13 mouse cellular contexts compared by ENCODE assay signal in genomic region chr2:163459380-163459779, GRCm38 (mm10). TPM values are rescaled to one million over a fixed set of nuclear protein-coding genes. Genes with fewer than 3 reads are reported as not detected.
DNase-seq lines count a peak whose midpoint lies in the region; ATAC-seq and TF ChIP-seq lines count a peak whose summit lies in the region.
"Had no signal": no experiment of that assay in that cellular context is flagged by ENCODE, and none has a peak within 500 bp of the region (broad histone marks: within the 10 kb centered on the region; RNA-seq: fewer than 3 reads in every experiment).

No protein-coding gene starts in this region.

- H3K4me2 ChIP-seq in forebrain, embryonic 16.5 days (ENCODE audit: low read length) = peak overlapping the region; percentile 29

- ATAC-seq in forebrain, embryonic 16.5 days = peak; percentile 69
- ATAC-seq in megakaryocyte progenitor cell, adult 5-6 weeks (replicated peaks; ENCODE audit: poor library complexity) = peak; percentile 7; the same call in 1 of the 2 replicates

- peak; percentile 95 for DNase-seq in heart, adult 11 months
- DNase-seq in heart, adult 8-10 months (ENCODE audit: low spot score) = no peak
- DNase-seq in MEL (ENCODE audit: low read depth, low spot score) = peak; percentile 39
- no peak for DNase-seq in thymus, postnatal 4 days
- DNase-seq in left cerebral cortex, postnatal 14 days (ENCODE audit: low spot score in 2 of 2) = no peak
- DNase-seq in spleen, postnatal 4 days (ENCODE audit: low spot score in 2 of 2) = no peak
- DNase-seq: kidney, adult 2 months; thymus, postnatal 36 days had no signal

- H3K4me3 ChIP-seq in MEL (ENCODE audit: control insufficient read depth in 1 of 2, insufficient read depth in 1 of 2, low read depth in 2 of 2, low read length in 2 of 2) = peak overlapping the region in 1 of 2 experiments; percentile 16; a peak in 1 of 4 replicates
- H3K4me3 ChIP-seq in forebrain, embryonic 16.5 days (replicated peaks; ENCODE audit: low read length) = peak overlapping the region; percentile 12; the same call in 1 of the 2 replicates

- TF ChIP-seq CTCF in MEL (IDR thresholded peaks at IDR 0.05 in 2 of 3, conservative IDR thresholded peaks at IDR 0.05 in 1 of 3; ENCODE audit: control insufficient read depth in 1 of 3, insufficient read depth in 1 of 3, low read depth in 2 of 3, low read length in 3 of 3, poor library complexity in 1 of 3, severe bottlenecking in 1 of 3) = no peak

- 48% methylated on average over 10 of the region's 10 CpGs for WGBS in forebrain, embryonic 16.5 days

- H3K9me3 ChIP-seq in MEL (replicated peaks; ENCODE audit: insufficient read depth, low read length) = no peaks in the 10 kb centered on the region
- H3K9me3 ChIP-seq in forebrain, embryonic 16.5 days (ENCODE audit: control insufficient read depth, low read length) = no peaks in the 10 kb centered on the region

- no peak overlapping the region for H3K9ac ChIP-seq in MEL (ENCODE audit: control insufficient read depth, low read depth, low read length, poor library complexity, severe bottlenecking)
- peak overlapping the region; percentile 35; the same call in 1 of the 2 replicates for H3K9ac ChIP-seq in forebrain, embryonic 16.5 days (replicated peaks; ENCODE audit: low read depth, low read length)
- H3K9ac ChIP-seq: liver, embryonic 14.5 days had no signal

- intact Hi-C loops in left cerebral cortex, postnatal 14 days (cut with DNase I) = no loop called here

- no peak for TF ChIP-seq EP300 in MEL (IDR thresholded peaks at IDR 0.05; ENCODE audit: low read depth in 1 of 2, low read length in 2 of 2)

- TF ChIP-seq RAD21 in MEL (IDR thresholded peaks at IDR 0.05; ENCODE audit: low read depth, low read length) = no peak

- no peaks in the 10 kb centered on the region for H3K79me2 ChIP-seq in MEL (ENCODE audit: control insufficient read depth, insufficient read depth, low read length, poor library complexity)

- H3K27me3 ChIP-seq in MEL (ENCODE audit: control insufficient read depth in 1 of 2, insufficient read depth in 2 of 2, low read length in 2 of 2) = peaks cover 0 to under 1% of the 10 kb centered on the region in 2 experiments; a peak in 2 of 4 replicates
- no peaks in the 10 kb centered on the region for H3K27me3 ChIP-seq in forebrain, embryonic 16.5 days (replicated peaks; ENCODE audit: control insufficient read depth, insufficient read depth, low read length)

- H3K36me3 ChIP-seq in MEL (ENCODE audit: control insufficient read depth in 1 of 2, insufficient read depth in 2 of 2, low read length in 2 of 2) = peaks cover 0 to 3% of the 10 kb centered on the region in 2 experiments; a peak in 2 of 4 replicates
- H3K36me3 ChIP-seq in forebrain, embryonic 16.5 days (ENCODE audit: control insufficient read depth, insufficient read depth) = peaks cover 6% of the 10 kb centered on the region

- no peak overlapping the region for H3K27ac ChIP-seq in MEL (ENCODE audit: control insufficient read depth, low read depth, low read length)
- no peak overlapping the region for H3K27ac ChIP-seq in forebrain, embryonic 16.5 days (ENCODE audit: low read length)
- H3K27ac ChIP-seq: liver, embryonic 14.5 days had no signal

- TF ChIP-seq POLR2A in MEL (IDR thresholded peaks at IDR 0.05; ENCODE audit: control insufficient read depth in 1 of 2, insufficient read depth in 1 of 2, low read depth in 1 of 2, low read length in 2 of 2, poor library complexity in 1 of 2) = no peak

- peaks cover 0 to 17% of the 10 kb centered on the region in 2 experiments; a peak in 2 of 4 replicates for H3K4me1 ChIP-seq in MEL (ENCODE audit: control insufficient read depth in 1 of 2, insufficient read depth in 2 of 2, low read length in 2 of 2)
- peaks cover 7% of the 10 kb centered on the region for H3K4me1 ChIP-seq in forebrain, embryonic 16.5 days (replicated peaks; ENCODE audit: control insufficient read depth, insufficient read depth, low read length)

TF ChIP-seq in MEL, 35 proteins besides CTCF, POLR2A, EP300 and RAD21:
- TF ChIP-seq MAZ (IDR thresholded peaks at IDR 0.05; ENCODE audit: low read depth, low read length) (no peak), HCFC1 (IDR thresholded peaks at IDR 0.05; ENCODE audit: low read depth, low read length) (no peak), USF1 (IDR thresholded peaks at IDR 0.05; ENCODE audit: low read depth, low read length) (no peak), MYC (IDR thresholded peaks at IDR 0.05; ENCODE audit: low read depth, low read length) (no peak), TCF12 (IDR thresholded peaks at IDR 0.05; ENCODE audit: low read depth, low read length) (no peak), POLR2AphosphoS5 (IDR thresholded peaks at IDR 0.05; ENCODE audit: borderline replicate concordance, low read depth, low read length) (no peak), MYB (IDR thresholded peaks at IDR 0.05; ENCODE audit: low read depth, low read length) (no peak), ELF1 (IDR thresholded peaks at IDR 0.05; ENCODE audit: low read depth, low read length) (no peak), MAFK (IDR thresholded peaks at IDR 0.05; ENCODE audit: borderline replicate concordance, low read depth, low read length) (no peak), MAX (IDR thresholded peaks at IDR 0.05; ENCODE audit: low read length) (no peak), CHD1 (IDR thresholded peaks at IDR 0.05; ENCODE audit: low read depth, low read length) (no peak), CHD2 (IDR thresholded peaks at IDR 0.05; ENCODE audit: low read length) (no peak), NRF1 (IDR thresholded peaks at IDR 0.05; ENCODE audit: insufficient read depth, low read depth, low read length, poor library complexity, severe bottlenecking) (no peak), MXI1 (IDR thresholded peaks at IDR 0.05; ENCODE audit: low read depth, low read length) (no peak), BHLHE40 (IDR thresholded peaks at IDR 0.05; ENCODE audit: borderline replicate concordance, low read depth, low read length) (no peak), ZKSCAN1 (IDR thresholded peaks at IDR 0.05; ENCODE audit: low read depth, low read length) (no peak), E2F4 (IDR thresholded peaks at IDR 0.05; ENCODE audit: borderline replicate concordance, low read depth, low read length) (no peak), KAT2A (conservative IDR thresholded peaks at IDR 0.05; ENCODE audit: low read depth, low read length) (no peak), RCOR1 (IDR thresholded peaks at IDR 0.05; ENCODE audit: low read depth, low read length) (no peak), UBTF (IDR thresholded peaks at IDR 0.05; ENCODE audit: borderline replicate concordance, insufficient read depth, low read depth, low read length) (no peak)

RNA-seq across cellular contexts. Expression of gene Fitm2, which starts 13.0 kb away (rescaled TPM):
- total RNA-seq in heart, adult 8-10 months (2022) = 100 to 1,000 TPM; 197 to 218 (median 209) TPM
- 7.6 and 10.6 TPM in 2 replicates for total RNA-seq in MEL (2012; rRNA removed)
- polyA plus RNA-seq in MEL (2012; ENCODE audit: insufficient read depth in 1 of 2, insufficient read length in 2 of 2, low read depth in 1 of 2, low replicate concordance in 2 of 2, missing spikeins in 1 of 2) = 10 to 100 TPM in 1 of 2 experiments, 1 to 10 TPM in 1; 6.6 to 60.9 TPM
- 13.0 and 15.4 TPM in 2 replicates for polyA plus RNA-seq in forebrain, embryonic 16.5 days (2015; fragmentation: Nextera tagmentation; extraction: Ambion mirVana)
- total RNA-seq in megakaryocyte progenitor cell, adult 5-6 weeks (2015) = 1.5 and 3.2 TPM in 2 replicates
- total RNA-seq in megakaryocyte progenitor cell, adult 5-6 weeks (2017) = 5.8 and 6.4 TPM in 2 replicates
- 10 to 100 TPM; 18.8 to 18.9 TPM for total RNA-seq in left cerebral cortex, postnatal 14 days (2021)

RNA-seq across cellular contexts. Expression of gene Gdap1l1, which starts 21.1 kb away (rescaled TPM):
- not detected for total RNA-seq in heart, adult 8-10 months (2022)
- total RNA-seq in MEL (2012; rRNA removed) = not detected in 2 replicates
- not detected for polyA plus RNA-seq in MEL (2012; ENCODE audit: insufficient read depth in 1 of 2, insufficient read length in 2 of 2, low read depth in 1 of 2, low replicate concordance in 2 of 2, missing spikeins in 1 of 2)
- polyA plus RNA-seq in forebrain, embryonic 16.5 days (2015; fragmentation: Nextera tagmentation; extraction: Ambion mirVana) = 103 and 124 TPM in 2 replicates
- total RNA-seq in megakaryocyte progenitor cell, adult 5-6 weeks (2015) = not detected in 2 replicates
- total RNA-seq in megakaryocyte progenitor cell, adult 5-6 weeks (2017) = not detected in 2 replicates
- total RNA-seq in left cerebral cortex, postnatal 14 days (2021) = 10 to 100 TPM; 83.4 to 91.7 TPM

RNA-seq across cellular contexts. Expression of gene R3hdml, which starts 32.7 kb away (rescaled TPM):
- total RNA-seq in heart, adult 8-10 months (2022) = not detected
- total RNA-seq in MEL (2012; rRNA removed) = not detected in 2 replicates
- polyA plus RNA-seq in MEL (2012; ENCODE audit: insufficient read depth in 1 of 2, insufficient read length in 2 of 2, low read depth in 1 of 2, low replicate concordance in 2 of 2, missing spikeins in 1 of 2) = not detected
- polyA plus RNA-seq in forebrain, embryonic 16.5 days (2015; fragmentation: Nextera tagmentation; extraction: Ambion mirVana) = not detected in 2 replicates
- total RNA-seq in megakaryocyte progenitor cell, adult 5-6 weeks (2015) = not detected in 2 replicates
- not detected in 2 replicates for total RNA-seq in megakaryocyte progenitor cell, adult 5-6 weeks (2017)
- not detected for total RNA-seq in left cerebral cortex, postnatal 14 days (2021)
- total RNA-seq: adrenal gland, adult 18-20 months had no signal
- polyA plus RNA-seq: liver, embryonic 14.5 days; spleen, adult 2 months had no signal

RNA-seq across cellular contexts. Expression of gene Oser1, which starts 34.9 kb away (rescaled TPM):
- total RNA-seq in heart, adult 8-10 months (2022) = 10 to 100 TPM; 19.4 to 21.8 (median 20.3) TPM
- total RNA-seq in MEL (2012; rRNA removed) = 42.3 and 43.8 TPM in 2 replicates
- polyA plus RNA-seq in MEL (2012; ENCODE audit: insufficient read depth in 1 of 2, insufficient read length in 2 of 2, low read depth in 1 of 2, low replicate concordance in 2 of 2, missing spikeins in 1 of 2) = 10 to 100 TPM in 1 of 2 experiments, not detected in 1; 53.9 TPM
- 77.3 and 77.4 TPM in 2 replicates for polyA plus RNA-seq in forebrain, embryonic 16.5 days (2015; fragmentation: Nextera tagmentation; extraction: Ambion mirVana)
- total RNA-seq in megakaryocyte progenitor cell, adult 5-6 weeks (2015) = 87.4 and 102 TPM in 2 replicates
- total RNA-seq in megakaryocyte progenitor cell, adult 5-6 weeks (2017) = 89.6 and 93.2 TPM in 2 replicates
- total RNA-seq in left cerebral cortex, postnatal 14 days (2021) = 10 to 100 TPM; 20.5 to 21.4 TPM

RNA-seq across cellular contexts. Expression of gene Hnf4a, which starts 47.2 kb away (rescaled TPM):
- not detected for total RNA-seq in heart, adult 8-10 months (2022)
- 0.29 and 0.39 TPM in 2 replicates for total RNA-seq in MEL (2012; rRNA removed)
- 1 to 10 TPM in 1 of 2 experiments, not detected in 1; 1.1 TPM for polyA plus RNA-seq in MEL (2012; ENCODE audit: insufficient read depth in 1 of 2, insufficient read length in 2 of 2, low read depth in 1 of 2, low replicate concordance in 2 of 2, missing spikeins in 1 of 2)
- polyA plus RNA-seq in forebrain, embryonic 16.5 days (2015; fragmentation: Nextera tagmentation; extraction: Ambion mirVana) = 0.08 TPM in 1 of 2 replicates, not detected in the other
- 0.07 and 1.1 TPM in 2 replicates for total RNA-seq in megakaryocyte progenitor cell, adult 5-6 weeks (2015)
- 0.75 and 2.6 TPM in 2 replicates for total RNA-seq in megakaryocyte progenitor cell, adult 5-6 weeks (2017)
- not detected for total RNA-seq in left cerebral cortex, postnatal 14 days (2021)

Comparison
In these comparisons a context has a peak if more than half of its experiments do, and no peak if none do; other contexts are left out.
1. DNase-seq: peak in heart, adult 11 months (single experiment) and MEL (single experiment); none in heart, adult 8-10 months (single experiment), thymus, postnatal 4 days (single experiment), left cerebral cortex, postnatal 14 days (0 of 2) and spleen, postnatal 4 days (0 of 2).
2. RNA of gene Fitm2, which starts 13.0 kb away (total RNA-seq): 197 to 218 TPM in heart, adult 8-10 months; 18.8 to 18.9 TPM in left cerebral cortex, postnatal 14 days, 7.6 to 10.6 TPM in MEL and 1.5 to 6.4 TPM in megakaryocyte progenitor cell, adult 5-6 weeks; every median in the first group is over 4 times any median in the second.
3. RNA of gene Gdap1l1, which starts 21.1 kb away (total RNA-seq): 83.4 to 91.7 TPM in left cerebral cortex, postnatal 14 days; not detected in heart, adult 8-10 months, not detected in MEL and not detected in megakaryocyte progenitor cell, adult 5-6 weeks; every median in the first group is over 10 times any median in the second.